Mouse (Mus musculus) lung, embryonic 16.5 days (tissue): ENCODE results near the gene Wfdc13. TPM values are rescaled to one million over a fixed set of nuclear protein-coding genes. Genes with fewer than 3 reads are reported as not detected.

Source experiments
- ATAC-seq: fragments of 200-750 bp; cut with Nextera tagmentation; 2 replicates; pipeline ENCODE4 v1.8.0; 2017; ENCODE audit warnings: low read depth, mild to moderate bottlenecking, moderate library complexity
- H3K27ac ChIP-seq: fragments of 300-500 bp; sonication (generic); 2 replicates; pipeline ENCODE4 v1.5.1; 2014; ENCODE audit warnings: mild to moderate bottlenecking, control low read depth, low read length
- H3K27me3 ChIP-seq: fragments of 300-500 bp; sonication (generic); 2 replicates; pipeline ENCODE4 v1.6.1; 2014; ENCODE audit warnings: low read depth, low read length, mixed read lengths; ENCODE audit not compliant: control insufficient read depth, insufficient read depth
- H3K36me3 ChIP-seq: fragments of 300-500 bp; sonication (generic); 2 replicates; pipeline ENCODE4 v1.6.1; 2014; ENCODE audit warnings: low read length; ENCODE audit not compliant: control insufficient read depth, insufficient read depth
- H3K4me1 ChIP-seq: fragments of 300-500 bp; sonication (generic); replicated peaks from 2 replicates; pipeline ENCODE4 v1.6.1; 2014; ENCODE audit warnings: low read length, mixed read lengths; ENCODE audit not compliant: control insufficient read depth, insufficient read depth
- H3K4me2 ChIP-seq: fragments of 300-500 bp; sonication (generic); 2 replicates; pipeline ENCODE4 v1.6.1; 2014; ENCODE audit warnings: low read depth, low read length, control low read depth
- H3K4me3 ChIP-seq: fragments of 300-500 bp; sonication (generic); 2 replicates; pipeline ENCODE4 v1.5.1; 2014; ENCODE audit warnings: mild to moderate bottlenecking, low read length, control low read depth
- H3K9ac ChIP-seq: fragments of 300-500 bp; sonication (generic); 2 replicates; pipeline ENCODE4 v1.6.1; 2014; ENCODE audit warnings: low read length, control low read depth
- H3K9me3 ChIP-seq: fragments of 300-500 bp; sonication (generic); 2 replicates; pipeline ENCODE4 v1.6.1; 2016; ENCODE audit warnings: low read length; ENCODE audit not compliant: control insufficient read depth
- WGBS: fragments of 180-500 bp; shearing (Covaris S2); extraction: QIAGEN DNeasy Blood & Tissue Kit; methylation state at CpG from one replicate; pipeline ENCODE4 v1.1.7; 2014; 5-methylcytosine and 5-hydroxymethylcytosine counted together
- polyA plus RNA-seq: library from polyadenylated mRNA; unstranded; fragments of >200 nt; fragmentation: Nextera tagmentation; extraction: Ambion mirVana; gene quantifications from 2 replicates; pipeline ENCODE4 v1.2.1, GENCODE M21; 2015

The Wfdc13 gene
- polyA plus RNA-seq, 1 experiment from 2014 or later = 0.46 TPM

DNA sequence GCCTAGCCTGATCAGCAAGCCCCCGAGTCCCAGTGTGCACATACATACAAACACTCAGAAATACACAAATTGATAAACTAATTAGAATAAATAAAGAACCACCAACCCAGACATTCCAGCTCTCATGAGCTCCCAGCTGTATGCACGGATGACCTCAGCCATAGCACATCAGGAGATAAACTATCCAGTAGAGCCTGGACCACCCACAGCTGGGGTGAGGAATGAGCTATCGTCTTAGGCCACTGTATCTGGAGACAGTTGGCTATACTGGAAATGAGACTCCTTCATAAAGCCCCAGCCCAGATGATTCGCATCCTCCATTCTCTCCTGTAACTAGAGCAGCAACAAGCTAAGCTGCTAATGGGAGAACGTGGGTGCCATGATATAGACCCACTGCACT lies 49.9 kb downstream of the Wfdc13 start:
- Histone ChIP-seq H3K27me3 (no peaks in the 10 kb centered on the region), H3K9me3 (no peaks in the 10 kb centered on the region), H3K4me2 (no peak overlapping the region), H3K4me1 (peaks cover 4% of the 10 kb centered on the region; the same call in 1 of the 2 replicates), H3K4me3 (no peak overlapping the region), H3K27ac (no peak overlapping the region; the same call in 1 of the 2 replicates), H3K9ac (no peak overlapping the region), H3K36me3 (no peaks in the 10 kb centered on the region)
- no peak for ATAC-seq
- 56% methylated on average over 5 of the region's 5 CpGs for WGBS

DNA sequence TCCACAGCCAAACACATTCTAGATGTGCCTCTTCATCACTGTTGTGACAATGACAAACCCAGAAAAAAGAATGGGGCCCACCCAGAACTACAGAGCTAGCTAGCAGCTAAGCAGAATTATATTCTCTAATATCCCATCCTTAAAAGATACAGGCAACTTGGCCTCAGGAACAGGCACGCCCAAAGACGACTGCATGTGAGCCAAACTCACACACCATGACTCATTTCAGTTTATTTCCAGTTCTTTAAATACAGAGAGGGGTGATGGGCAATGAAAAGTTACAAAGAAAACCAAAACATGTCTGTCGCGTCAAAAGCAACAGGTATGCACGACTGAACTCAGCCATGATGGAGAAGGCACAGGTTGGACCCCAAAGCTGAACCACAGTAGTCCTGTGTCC lies 50.5 kb downstream of the Wfdc13 start:
- Histone ChIP-seq H3K9ac (no peak overlapping the region), H3K4me1 (peaks cover 4% of the 10 kb centered on the region; the same call in 1 of the 2 replicates), H3K36me3 (no peaks in the 10 kb centered on the region), H3K4me2 (no peak overlapping the region), H3K4me3 (no peak overlapping the region), H3K27ac (no peak overlapping the region), H3K27me3 (no peaks in the 10 kb centered on the region), H3K9me3 (no peaks in the 10 kb centered on the region)
- 78% methylated on average over 5 of the region's 5 CpGs for WGBS
- no peak for ATAC-seq

Other genes with a start within 250 kb of the Wfdc13 start
- gene Sdc4, start 241.2 kb upstream of the Wfdc13 start, polyA plus RNA-seq = 226 and 247 TPM in 2 replicates
- 59.9 and 62.3 TPM in 2 replicates for gene Sys1, start 228.1 kb upstream of the Wfdc13 start, polyA plus RNA-seq
- 7.9 and 15.2 TPM in 2 replicates for gene Gm20458, start 224.1 kb upstream of the Wfdc13 start, polyA plus RNA-seq
- not detected in 2 replicates for gene Trp53tg5, start 211.4 kb upstream of the Wfdc13 start, polyA plus RNA-seq
- gene Dbndd2, start 199.0 kb upstream of the Wfdc13 start, polyA plus RNA-seq = 13.0 and 23.4 TPM in 2 replicates
- 62.0 and 63.2 TPM in 2 replicates for gene Pigt, start 187.6 kb upstream of the Wfdc13 start, polyA plus RNA-seq
- gene Wfdc2, start 122.7 kb upstream of the Wfdc13 start, polyA plus RNA-seq = 486 and 558 TPM in 2 replicates
- gene Spint3, start 111.6 kb upstream of the Wfdc13 start, polyA plus RNA-seq = not detected in 2 replicates
- gene Wfdc6a, start 99.7 kb upstream of the Wfdc13 start, polyA plus RNA-seq = 0.92 and 1.4 TPM in 2 replicates
- gene Eppin, start 91.5 kb upstream of the Wfdc13 start, polyA plus RNA-seq = not detected in 2 replicates
- not detected in 2 replicates for gene Wfdc6b, start 71.6 kb upstream of the Wfdc13 start, polyA plus RNA-seq
- not detected in 2 replicates for gene Wfdc8, start 71.5 kb upstream of the Wfdc13 start, polyA plus RNA-seq
- not detected in 2 replicates for gene Wfdc16, start 46.3 kb upstream of the Wfdc13 start, polyA plus RNA-seq
- gene Wfdc10, start 29.1 kb upstream of the Wfdc13 start, polyA plus RNA-seq = 0.50 TPM in 1 of 2 replicates, not detected in the other
- gene Wfdc9, start 28.5 kb upstream of the Wfdc13 start, polyA plus RNA-seq = not detected in 2 replicates
- gene Wfdc11, start 11.0 kb upstream of the Wfdc13 start, polyA plus RNA-seq = not detected in 2 replicates
- not detected in 2 replicates for gene Spint4, start 13.4 kb downstream of the Wfdc13 start, polyA plus RNA-seq
- not detected in 2 replicates for gene Spint5, start 30.2 kb downstream of the Wfdc13 start, polyA plus RNA-seq
- 2.0 and 2.9 TPM in 2 replicates for gene Wfdc3, start 60.8 kb downstream of the Wfdc13 start, polyA plus RNA-seq
- gene Dnttip1, start 60.9 kb downstream of the Wfdc13 start, polyA plus RNA-seq = 61.3 and 71.9 TPM in 2 replicates
- 494 and 533 TPM in 2 replicates for gene Ube2c, start 84.8 kb downstream of the Wfdc13 start, polyA plus RNA-seq
- gene Tnnc2, start 94.9 kb downstream of the Wfdc13 start, polyA plus RNA-seq = 27.9 and 94.5 TPM in 2 replicates
- 23.9 and 30.6 TPM in 2 replicates for gene Snx21, start 100.7 kb downstream of the Wfdc13 start, polyA plus RNA-seq
- gene Acot8, start 119.8 kb downstream of the Wfdc13 start, polyA plus RNA-seq = 21.9 and 24.5 TPM in 2 replicates
- gene Zswim3, start 120.0 kb downstream of the Wfdc13 start, polyA plus RNA-seq = 7.9 and 8.9 TPM in 2 replicates
- 16.6 and 16.9 TPM in 2 replicates for gene Zswim1, start 137.6 kb downstream of the Wfdc13 start, polyA plus RNA-seq
- gene Spata25, start 143.4 kb downstream of the Wfdc13 start, polyA plus RNA-seq = not detected in 2 replicates
- gene Ctsa, start 147.8 kb downstream of the Wfdc13 start, polyA plus RNA-seq = 156 and 161 TPM in 2 replicates
- 7.1 and 7.8 TPM in 2 replicates for gene Neurl2, start 148.3 kb downstream of the Wfdc13 start, polyA plus RNA-seq
- gene Pltp, start 172.6 kb downstream of the Wfdc13 start, polyA plus RNA-seq = 193 and 203 TPM in 2 replicates
- 75.3 and 75.8 TPM in 2 replicates for gene Pcif1, start 194.2 kb downstream of the Wfdc13 start, polyA plus RNA-seq
- 14.3 and 14.6 TPM in 2 replicates for gene Zfp335, start 226.7 kb downstream of the Wfdc13 start, polyA plus RNA-seq